Mouse (Mus musculus): Measurements from ENCODE around the gene Polr3a. TPM values are rescaled to one million over a fixed set of nuclear protein-coding genes. Genes with fewer than 3 reads are reported as not detected.

The Polr3a gene
- 14.3 and 19.0 TPM in 2 replicates for total RNA-seq (2017)

- peak; percentile 80 for ATAC-seq (replicated peaks; ENCODE audit: low read depth, poor library complexity, severe bottlenecking)
Observed at GRCm38 (mm10) chr14:24486773-24487227, at the start of gene Polr3a, which contains the start of gene Rps24. Polr3a (minus strand) TSS chr14:24487058. Rps24 (plus strand) TSS chr14:24487125.

- ATAC-seq (replicated peaks; ENCODE audit: low read depth, poor library complexity, severe bottlenecking) = no peak
Observed at GRCm38 (mm10) chr14:24534865-24535545, 48.1 kb upstream of the Polr3a start.

GRCm38 (mm10) chr14:24530228-24530627, 43.4 kb upstream of the Polr3a start:
- ATAC-seq (replicated peaks; ENCODE audit: low read depth, poor library complexity, severe bottlenecking) = no peak

GRCm38 (mm10) chr14:24526440-24526839, 39.6 kb upstream of the Polr3a start:
- no peak for ATAC-seq (replicated peaks; ENCODE audit: low read depth, poor library complexity, severe bottlenecking)

- ATAC-seq (replicated peaks; ENCODE audit: low read depth, poor library complexity, severe bottlenecking) = no peak
Observed at GRCm38 (mm10) chr14:24525677-24526415, 39.0 kb upstream of the Polr3a start.

- ATAC-seq (replicated peaks; ENCODE audit: low read depth, poor library complexity, severe bottlenecking) = no peak
Observed at GRCm38 (mm10) chr14:24525137-24525536, 38.3 kb upstream of the Polr3a start.

GRCm38 (mm10) chr14:24521597-24521996, 34.7 kb upstream of the Polr3a start:
- ATAC-seq (replicated peaks; ENCODE audit: low read depth, poor library complexity, severe bottlenecking) = no peak

- no peak for ATAC-seq (replicated peaks; ENCODE audit: low read depth, poor library complexity, severe bottlenecking)
Observed at GRCm38 (mm10) chr14:24512527-24513161, 25.8 kb upstream of the Polr3a start.

GRCm38 (mm10) chr14:24510679-24511078, 23.8 kb upstream of the Polr3a start:
- ATAC-seq (replicated peaks; ENCODE audit: low read depth, poor library complexity, severe bottlenecking) = no peak

- ATAC-seq (replicated peaks; ENCODE audit: low read depth, poor library complexity, severe bottlenecking) = no peak
Observed at GRCm38 (mm10) chr14:24510218-24510617, 23.4 kb upstream of the Polr3a start.

- ATAC-seq (replicated peaks; ENCODE audit: low read depth, poor library complexity, severe bottlenecking) = no peak
Observed at GRCm38 (mm10) chr14:24509557-24509956, 22.7 kb upstream of the Polr3a start.

GRCm38 (mm10) chr14:24508070-24508773, 21.4 kb upstream of the Polr3a start:
- no peak for ATAC-seq (replicated peaks; ENCODE audit: low read depth, poor library complexity, severe bottlenecking)

GRCm38 (mm10) chr14:24507452-24508069, 20.7 kb upstream of the Polr3a start:
- ATAC-seq (replicated peaks; ENCODE audit: low read depth, poor library complexity, severe bottlenecking) = no peak; the same call in 1 of the 2 replicates

GRCm38 (mm10) chr14:24501256-24501655, 14.4 kb upstream of the Polr3a start:
- no peak for ATAC-seq (replicated peaks; ENCODE audit: low read depth, poor library complexity, severe bottlenecking)

- ATAC-seq (replicated peaks; ENCODE audit: low read depth, poor library complexity, severe bottlenecking) = no peak; the same call in 1 of the 2 replicates
Observed at GRCm38 (mm10) chr14:24500845-24501186, 14.0 kb upstream of the Polr3a start.

GRCm38 (mm10) chr14:24500091-24500844, 13.4 kb upstream of the Polr3a start:
- peak; percentile 83 for ATAC-seq (replicated peaks; ENCODE audit: low read depth, poor library complexity, severe bottlenecking)

- no peak for ATAC-seq (replicated peaks; ENCODE audit: low read depth, poor library complexity, severe bottlenecking)
Observed at GRCm38 (mm10) chr14:24499478-24499877, 12.6 kb upstream of the Polr3a start.

- ATAC-seq (replicated peaks; ENCODE audit: low read depth, poor library complexity, severe bottlenecking) = no peak
Observed at GRCm38 (mm10) chr14:24498561-24499255, 11.8 kb upstream of the Polr3a start.

- no peak for ATAC-seq (replicated peaks; ENCODE audit: low read depth, poor library complexity, severe bottlenecking)
Observed at GRCm38 (mm10) chr14:24497443-24497842, 10.6 kb upstream of the Polr3a start.

Measured in common myeloid progenitor, adult 5-6 weeks (primary cell).